Mouse (Mus musculus): ENCODE data around the gene Dbi. TPM values are rescaled to one million over a fixed set of nuclear protein-coding genes. Genes with fewer than 3 reads are reported as not detected.

Dbi gene
- polyA plus RNA-seq, 1 experiment = 418 TPM

- TF ChIP-seq CTCF (IDR thresholded peaks at IDR 0.05; ENCODE audit: control insufficient read depth, insufficient read depth, insufficient read length) (no peak), MYOD1 (IDR thresholded peaks at IDR 0.05; ENCODE audit: control insufficient read depth, insufficient read length, low read depth) (no peak)
- H3K4me3 ChIP-seq (ENCODE audit: insufficient read depth, poor library complexity, severe bottlenecking) = no peak overlapping the region
- H3ac ChIP-seq (ENCODE audit: control insufficient read depth, insufficient read length, low read depth) = no peak overlapping the region
- H3K27me3 ChIP-seq (ENCODE audit: control insufficient read depth, insufficient read depth, insufficient read length) = no peaks in the 10 kb centered on the region
- no peaks in the 10 kb centered on the region for H3K79me2 ChIP-seq (ENCODE audit: control insufficient read depth, insufficient read depth)
- H3K36me3 ChIP-seq (ENCODE audit: control insufficient read depth, insufficient read depth) = no peaks in the 10 kb centered on the region
- H3K79me3 ChIP-seq (ENCODE audit: low read depth) = no peaks in the 10 kb centered on the region
Measured at GRCm38 (mm10) chr1:120090880-120091570, 29.9 kb downstream of the Dbi start.

- TF ChIP-seq CEBPB (IDR thresholded peaks at IDR 0.05; ENCODE audit: low read depth) (no peak), MYOD1 (IDR thresholded peaks at IDR 0.05; ENCODE audit: control insufficient read depth, insufficient read length, low read depth) (no peak), MAX (IDR thresholded peaks at IDR 0.05) (no peak), USF1 (IDR thresholded peaks at IDR 0.05; ENCODE audit: low read depth) (no peak), FOSL1 (IDR thresholded peaks at IDR 0.05; ENCODE audit: insufficient read depth, low read length, poor library complexity, severe bottlenecking) (no peak), MYOG (IDR thresholded peaks at IDR 0.05; ENCODE audit: control insufficient read depth, extremely low read depth, insufficient read length) (no peak), CTCF (IDR thresholded peaks at IDR 0.05; ENCODE audit: control insufficient read depth, insufficient read depth, insufficient read length) (no peak)
- Histone ChIP-seq H3K27me3 (ENCODE audit: control insufficient read depth, insufficient read depth, insufficient read length) (no peaks in the 10 kb centered on the region), H3K4me3 (ENCODE audit: insufficient read depth, poor library complexity, severe bottlenecking) (no peak overlapping the region), H3K79me2 (ENCODE audit: control insufficient read depth, insufficient read depth) (no peaks in the 10 kb centered on the region), H3K79me3 (ENCODE audit: low read depth) (no peaks in the 10 kb centered on the region), H3ac (ENCODE audit: control insufficient read depth, insufficient read length, low read depth) (no peak overlapping the region), H3K36me3 (ENCODE audit: control insufficient read depth, insufficient read depth) (no peaks in the 10 kb centered on the region)
Measured at GRCm38 (mm10) chr1:120089180-120089579, 31.7 kb downstream of the Dbi start.

GRCm38 (mm10) chr1:120086644-120087043 is 34.2 kb downstream of the Dbi start:
- H3K79me3 ChIP-seq (ENCODE audit: low read depth) = no peaks in the 10 kb centered on the region
- no peaks in the 10 kb centered on the region for H3K27me3 ChIP-seq (ENCODE audit: control insufficient read depth, insufficient read depth, insufficient read length)
- H3ac ChIP-seq (ENCODE audit: control insufficient read depth, insufficient read length, low read depth) = no peak overlapping the region
- H3K4me3 ChIP-seq (ENCODE audit: insufficient read depth, poor library complexity, severe bottlenecking) = no peak overlapping the region
- TF ChIP-seq MAX (IDR thresholded peaks at IDR 0.05) = no peak
- no peak for TF ChIP-seq MYOD1 (IDR thresholded peaks at IDR 0.05; ENCODE audit: control insufficient read depth, insufficient read length, low read depth)
- no peak for TF ChIP-seq CEBPB (IDR thresholded peaks at IDR 0.05; ENCODE audit: low read depth)
- TF ChIP-seq USF1 (IDR thresholded peaks at IDR 0.05; ENCODE audit: low read depth) = no peak
- TF ChIP-seq CTCF (IDR thresholded peaks at IDR 0.05; ENCODE audit: control insufficient read depth, insufficient read depth, insufficient read length) = no peak
- no peak for TF ChIP-seq FOSL1 (IDR thresholded peaks at IDR 0.05; ENCODE audit: insufficient read depth, low read length, poor library complexity, severe bottlenecking)
- TF ChIP-seq MYOG (IDR thresholded peaks at IDR 0.05; ENCODE audit: control insufficient read depth, extremely low read depth, insufficient read length) = no peak
- H3K79me2 ChIP-seq (ENCODE audit: control insufficient read depth, insufficient read depth) = no peaks in the 10 kb centered on the region
- H3K36me3 ChIP-seq (ENCODE audit: control insufficient read depth, insufficient read depth) = no peaks in the 10 kb centered on the region

- TF ChIP-seq MYOG (IDR thresholded peaks at IDR 0.05; ENCODE audit: control insufficient read depth, extremely low read depth, insufficient read length) (no peak), CEBPB (IDR thresholded peaks at IDR 0.05; ENCODE audit: low read depth) (no peak), MYOD1 (IDR thresholded peaks at IDR 0.05; ENCODE audit: control insufficient read depth, insufficient read length, low read depth) (no peak), FOSL1 (IDR thresholded peaks at IDR 0.05; ENCODE audit: insufficient read depth, low read length, poor library complexity, severe bottlenecking) (no peak), USF1 (IDR thresholded peaks at IDR 0.05; ENCODE audit: low read depth) (no peak), MAX (IDR thresholded peaks at IDR 0.05) (no peak), CTCF (IDR thresholded peaks at IDR 0.05; ENCODE audit: control insufficient read depth, insufficient read depth, insufficient read length) (no peak)
- Histone ChIP-seq H3ac (ENCODE audit: control insufficient read depth, insufficient read length, low read depth) (no peak overlapping the region), H3K27me3 (ENCODE audit: control insufficient read depth, insufficient read depth, insufficient read length) (no peaks in the 10 kb centered on the region), H3K79me3 (ENCODE audit: low read depth) (no peaks in the 10 kb centered on the region), H3K36me3 (ENCODE audit: control insufficient read depth, insufficient read depth) (no peaks in the 10 kb centered on the region), H3K79me2 (ENCODE audit: control insufficient read depth, insufficient read depth) (no peaks in the 10 kb centered on the region), H3K4me3 (ENCODE audit: insufficient read depth, poor library complexity, severe bottlenecking) (no peak overlapping the region)
Measured at GRCm38 (mm10) chr1:120085696-120086095, 35.2 kb downstream of the Dbi start.

- no peaks in the 10 kb centered on the region for H3K79me3 ChIP-seq (ENCODE audit: low read depth)
- TF ChIP-seq MYOD1 (IDR thresholded peaks at IDR 0.05; ENCODE audit: control insufficient read depth, insufficient read length, low read depth) = no peak
- TF ChIP-seq MYOG (IDR thresholded peaks at IDR 0.05; ENCODE audit: control insufficient read depth, extremely low read depth, insufficient read length) = no peak
- TF ChIP-seq USF1 (IDR thresholded peaks at IDR 0.05; ENCODE audit: low read depth) = no peak
- no peak for TF ChIP-seq CTCF (IDR thresholded peaks at IDR 0.05; ENCODE audit: control insufficient read depth, insufficient read depth, insufficient read length)
- no peak for TF ChIP-seq CEBPB (IDR thresholded peaks at IDR 0.05; ENCODE audit: low read depth)
- TF ChIP-seq MAX (IDR thresholded peaks at IDR 0.05) = no peak
- no peak for TF ChIP-seq FOSL1 (IDR thresholded peaks at IDR 0.05; ENCODE audit: insufficient read depth, low read length, poor library complexity, severe bottlenecking)
- H3K4me3 ChIP-seq (ENCODE audit: insufficient read depth, poor library complexity, severe bottlenecking) = no peak overlapping the region
- H3K36me3 ChIP-seq (ENCODE audit: control insufficient read depth, insufficient read depth) = no peaks in the 10 kb centered on the region
- H3K79me2 ChIP-seq (ENCODE audit: control insufficient read depth, insufficient read depth) = no peaks in the 10 kb centered on the region
- H3ac ChIP-seq (ENCODE audit: control insufficient read depth, insufficient read length, low read depth) = no peak overlapping the region
- no peaks in the 10 kb centered on the region for H3K27me3 ChIP-seq (ENCODE audit: control insufficient read depth, insufficient read depth, insufficient read length)
Measured at GRCm38 (mm10) chr1:120083921-120084517, 36.9 kb downstream of the Dbi start.

Measured in C2C12 (cell line).